Mouse (Mus musculus) embryonic facial prominence, embryonic 14.5 days (tissue): ENCODE data around the gene Mlec. TPM values are rescaled to one million over a fixed set of nuclear protein-coding genes. Genes with fewer than 3 reads are reported as not detected.

Experiments
- ATAC-seq: fragments of 200-750 bp; cut with Nextera tagmentation; 2 replicates; pipeline ENCODE4 v1.8.0; 2017; ENCODE audit warnings: low read depth, moderate number of reproducible peaks, moderate TSS enrichment
- DNase-seq: peaks from one replicate; pipeline ENCODE4 v3.0.0-alpha.2; 2015; ENCODE audit warnings: low spot score
- H3K27ac ChIP-seq: fragments of 300-500 bp; sonication (generic); replicated peaks from 2 replicates; pipeline ENCODE4 v1.5.1; 2014; ENCODE audit warnings: low read depth, mild to moderate bottlenecking, low read length, moderate library complexity
- H3K27me3 ChIP-seq: fragments of 300-500 bp; sonication (generic); replicated peaks from 2 replicates; pipeline ENCODE4 v1.6.1; 2014; ENCODE audit warnings: low read length; ENCODE audit not compliant: control insufficient read depth, insufficient read depth
- H3K36me3 ChIP-seq: fragments of 300-500 bp; sonication (generic); 2 replicates; pipeline ENCODE4 v1.6.1; 2014; ENCODE audit warnings: low read length, mixed read lengths; ENCODE audit not compliant: control insufficient read depth, insufficient read depth
- H3K4me1 ChIP-seq: fragments of 300-500 bp; sonication (generic); 2 replicates; pipeline ENCODE4 v1.6.1; 2014; ENCODE audit warnings: antibody characterized with exemption, low read length; ENCODE audit not compliant: control insufficient read depth, insufficient read depth
- H3K4me2 ChIP-seq: fragments of 300-500 bp; sonication (generic); 2 replicates; pipeline ENCODE4 v1.6.1; 2014; ENCODE audit warnings: low read depth, mild to moderate bottlenecking, low read length, moderate library complexity, mixed read lengths
- H3K4me3 ChIP-seq: fragments of 300-500 bp; sonication (generic); 2 replicates; pipeline ENCODE4 v1.5.1; 2014; ENCODE audit warnings: low read depth, mild to moderate bottlenecking, low read length
- H3K9ac ChIP-seq: fragments of 300-500 bp; sonication (generic); 2 replicates; pipeline ENCODE4 v1.6.1; 2014; ENCODE audit warnings: low read depth, mild to moderate bottlenecking, low read length, moderate library complexity, mixed read lengths
- H3K9me3 ChIP-seq: fragments of 300-500 bp; sonication (generic); 2 replicates; pipeline ENCODE4 v1.6.1; 2016; ENCODE audit warnings: low read length; ENCODE audit not compliant: control insufficient read depth
- WGBS: fragments of 180-500 bp; shearing (Covaris S2); extraction: QIAGEN DNeasy Blood & Tissue Kit; methylation state at CpG from one replicate; pipeline ENCODE4 v1.1.7; 2014; 5-methylcytosine and 5-hydroxymethylcytosine counted together
- polyA plus RNA-seq: library from polyadenylated mRNA; unstranded; fragments of >200 nt; fragmentation: Nextera tagmentation; extraction: Ambion mirVana; gene quantifications from 2 replicates; pipeline ENCODE4 v1.2.1, GENCODE M21; 2014

Mlec gene
- polyA plus RNA-seq, 1 experiment from 2014 or later, result 69.8 TPM

DNA sequence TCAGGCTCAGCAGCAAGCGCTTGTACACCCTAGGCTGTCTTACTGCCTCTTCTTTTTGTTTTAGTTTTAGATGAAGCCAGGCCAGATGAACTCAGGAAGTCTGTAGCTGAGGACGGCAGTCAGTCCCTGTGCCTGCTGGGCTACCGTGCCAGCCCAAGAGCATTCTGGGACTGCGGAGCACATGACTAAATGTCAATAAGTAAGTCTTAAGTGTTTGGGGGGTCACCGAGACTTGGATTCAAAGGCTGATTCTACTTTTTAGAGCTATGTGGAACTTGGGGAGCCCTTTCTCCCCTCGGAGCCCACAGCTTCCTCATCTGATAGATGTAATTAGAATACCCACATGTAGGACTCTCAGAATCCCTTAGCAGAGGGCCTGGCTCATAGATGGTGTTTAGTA lies 2.7 kb upstream of the Mlec start:
- peaks cover 9% of the 10 kb centered on the region for H3K4me1 ChIP-seq
- no peak for DNase-seq
- no peak overlapping the region for H3K9ac ChIP-seq
- 56% methylated on average over 6 of the region's 6 CpGs for WGBS
- ATAC-seq, result no peak
- H3K27ac ChIP-seq, result no peak overlapping the region
- no peak overlapping the region for H3K4me3 ChIP-seq
- H3K27me3 ChIP-seq, result no peaks in the 10 kb centered on the region
- no peaks in the 10 kb centered on the region for H3K9me3 ChIP-seq
- no peaks in the 10 kb centered on the region for H3K36me3 ChIP-seq
- H3K4me2 ChIP-seq, result no peak overlapping the region

DNA sequence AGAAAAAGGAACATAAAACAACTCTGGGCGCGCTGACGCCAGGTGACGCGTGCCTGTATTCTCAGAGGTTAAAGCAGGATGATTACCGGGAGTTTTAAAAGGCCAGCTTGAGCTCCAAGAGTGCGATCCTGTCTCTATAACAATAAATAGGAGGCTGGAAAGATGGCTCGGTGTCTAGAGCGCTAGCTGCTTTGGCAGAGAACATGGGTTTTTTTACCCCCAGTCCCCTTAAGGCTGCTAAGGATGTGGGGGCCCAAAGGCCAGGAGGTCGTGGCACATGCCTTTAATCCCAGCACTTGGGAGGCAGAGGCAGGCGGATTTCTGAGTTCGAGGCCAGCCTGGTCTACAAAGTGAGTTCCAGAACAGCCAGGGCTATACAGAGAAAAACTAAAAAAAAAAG lies 1.2 kb upstream of the Mlec start:
- H3K27ac ChIP-seq, result peak overlapping the region; percentile 97
- H3K9me3 ChIP-seq, result no peaks in the 10 kb centered on the region
- 33% methylated on average over 12 of the region's 12 CpGs for WGBS
- H3K4me2 ChIP-seq, result peak overlapping the region; percentile 69
- DNase-seq (no peak), ATAC-seq (no peak)
- H3K4me1 ChIP-seq, result peaks cover 23% of the 10 kb centered on the region
- no peaks in the 10 kb centered on the region for H3K36me3 ChIP-seq
- H3K9ac ChIP-seq, result peak overlapping the region; percentile 74
- H3K27me3 ChIP-seq, result no peaks in the 10 kb centered on the region
- H3K4me3 ChIP-seq, result peak overlapping the region; percentile 95

DNA sequence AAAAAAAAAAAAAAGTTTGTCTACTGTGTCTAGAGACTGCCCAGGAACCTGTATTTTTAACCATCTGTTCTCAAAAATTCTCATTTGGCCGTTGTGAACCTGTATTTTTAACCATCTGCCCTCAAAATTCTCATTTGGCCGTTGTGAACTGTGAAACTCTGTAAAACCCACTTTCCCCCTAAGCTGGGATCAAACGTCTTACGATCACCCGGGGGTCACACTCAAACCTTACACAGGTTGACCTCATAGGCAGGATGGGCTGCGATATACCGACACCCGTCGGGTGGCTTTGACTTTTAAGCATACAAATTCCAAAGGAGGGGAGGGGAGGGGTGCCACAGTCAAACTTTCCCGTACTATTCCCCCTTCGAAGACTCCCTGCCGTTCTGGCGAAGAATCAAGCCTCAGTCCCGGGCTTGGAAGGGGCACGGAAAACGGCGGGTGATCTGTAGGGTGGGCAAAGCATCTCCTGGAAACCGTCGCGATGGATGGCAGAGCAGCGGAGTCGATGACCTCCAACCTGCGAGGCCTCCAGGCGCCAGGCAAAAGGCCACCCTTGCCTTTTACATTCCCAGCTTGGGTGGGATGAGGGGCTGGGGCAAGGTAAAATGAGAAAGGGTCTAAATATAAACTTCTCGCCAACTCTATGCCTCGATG lies 918 bp downstream of the Mlec start:
- peaks cover 39% of the 10 kb centered on the region for H3K4me1 ChIP-seq
- no peak for ATAC-seq

DNA sequence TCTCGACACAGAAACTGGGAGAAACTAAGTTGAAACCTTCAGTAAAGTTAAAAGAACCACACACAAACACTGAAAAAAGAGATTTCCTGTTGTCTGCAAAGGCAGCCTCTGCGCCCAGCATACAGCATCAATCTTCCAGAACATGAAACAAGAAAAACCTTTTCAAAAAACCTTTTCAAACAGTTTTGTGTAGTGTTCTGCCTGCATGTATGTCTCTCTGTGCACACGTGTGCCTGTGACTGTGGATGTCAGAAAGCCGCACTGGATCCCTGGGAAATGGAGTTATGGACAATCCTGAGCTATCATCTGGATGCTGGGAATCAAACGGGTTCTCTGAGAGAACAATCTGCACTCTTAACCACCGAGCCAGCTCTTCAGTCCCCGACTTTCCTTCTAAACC lies 1.6 kb downstream of the Mlec start:
- Histone ChIP-seq H3K9ac (peak overlapping the region; percentile 96), H3K4me1 (peaks cover 39% of the 10 kb centered on the region), H3K4me3 (peak overlapping the region; percentile 95), H3K36me3 (0 out of 2 replicates have a peak, but pooled peaks cover 3% of the 10 kb centered on the region), H3K4me2 (peak overlapping the region; percentile 85), H3K27ac (peak overlapping the region; percentile 44; the same call in 1 of the 2 replicates), H3K9me3 (no peaks in the 10 kb centered on the region), H3K27me3 (no peaks in the 10 kb centered on the region)
- 45% methylated on average over 7 of the region's 7 CpGs for WGBS
- DNase-seq (no peak), ATAC-seq (no peak)

More for the DNA sequence above, 918 bp downstream of the Mlec start:
- Histone ChIP-seq H3K36me3 (no peaks in the 10 kb centered on the region), H3K9me3 (no peaks in the 10 kb centered on the region), H3K9ac (peak overlapping the region; percentile 96), H3K4me2 (peak overlapping the region; percentile 85), H3K4me3 (peak overlapping the region; percentile 95), H3K27me3 (no peaks in the 10 kb centered on the region), H3K27ac (peak overlapping the region; percentile 97)
- no peak for DNase-seq
- under 1% methylated on average over 26 of the region's 26 CpGs for WGBS

DNA sequence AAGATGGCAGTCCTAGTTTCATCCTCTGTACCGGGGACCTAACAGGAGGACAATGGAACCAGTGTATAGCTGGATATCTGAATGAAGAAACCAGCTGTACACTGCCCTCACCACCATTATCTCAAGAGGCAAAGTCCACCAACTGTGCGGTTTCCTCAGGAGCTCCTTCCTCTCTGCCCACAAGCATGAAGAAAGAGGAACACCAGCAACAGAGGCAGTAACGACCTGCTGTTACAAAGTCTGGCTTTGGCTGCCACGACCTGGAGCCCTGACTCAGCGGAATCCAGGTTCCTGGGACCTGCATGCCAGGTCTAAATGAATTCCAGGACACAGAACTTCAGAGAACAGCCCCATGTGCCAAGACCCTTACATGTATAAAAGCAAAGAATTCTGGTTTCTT lies 2.1 kb downstream of the Mlec start:
- H3K27me3 ChIP-seq, result no peaks in the 10 kb centered on the region
- DNase-seq, result no peak
- no peaks in the 10 kb centered on the region for H3K9me3 ChIP-seq
- H3K9ac ChIP-seq, result peak overlapping the region; percentile 96
- peak overlapping the region; percentile 95 for H3K4me3 ChIP-seq
- WGBS, result 24% methylated on average over 5 of the region's 5 CpGs
- H3K4me1 ChIP-seq, result peaks cover 39% of the 10 kb centered on the region
- H3K36me3 ChIP-seq, result peaks cover 8% of the 10 kb centered on the region
- no peak for ATAC-seq
- H3K27ac ChIP-seq, result peak overlapping the region; percentile 44
- H3K4me2 ChIP-seq, result peak overlapping the region; percentile 85

DNA sequence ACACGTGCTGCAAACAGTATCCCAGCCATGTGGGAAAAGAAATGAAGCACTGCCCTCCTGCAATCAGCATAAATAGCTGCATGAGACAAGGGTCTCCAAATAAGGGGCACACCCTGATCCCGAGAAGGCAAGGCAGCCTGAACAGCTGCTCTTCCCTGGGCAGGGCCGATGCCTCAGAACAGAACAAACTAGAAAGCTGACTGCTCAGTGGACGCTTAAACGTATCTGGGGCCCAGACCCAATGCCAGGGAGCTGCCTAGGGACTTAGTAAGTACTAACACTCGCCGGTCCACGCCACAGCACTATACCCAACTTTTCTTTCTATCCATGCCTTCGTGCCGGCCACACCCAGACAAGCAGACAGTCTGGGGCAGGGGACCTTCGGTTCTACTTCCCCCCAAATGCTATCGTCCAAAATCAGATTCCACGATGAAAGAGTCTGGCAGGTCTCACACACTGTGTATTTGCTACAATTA lies 2.8 kb downstream of the Mlec start:
- H3K27ac ChIP-seq, result peak overlapping the region; percentile 44
- peak overlapping the region; percentile 85 for H3K4me2 ChIP-seq
- no peaks in the 10 kb centered on the region for H3K27me3 ChIP-seq
- 56% methylated on average over 12 of the region's 13 CpGs for WGBS
- peak; percentile 39 for DNase-seq
- no peaks in the 10 kb centered on the region for H3K9me3 ChIP-seq
- H3K4me1 ChIP-seq, result peaks cover 39% of the 10 kb centered on the region
- H3K36me3 ChIP-seq, result peaks cover 15% of the 10 kb centered on the region
- peak overlapping the region; percentile 96 for H3K9ac ChIP-seq
- peak overlapping the region; percentile 95 for H3K4me3 ChIP-seq
- ATAC-seq, result no peak

DNA sequence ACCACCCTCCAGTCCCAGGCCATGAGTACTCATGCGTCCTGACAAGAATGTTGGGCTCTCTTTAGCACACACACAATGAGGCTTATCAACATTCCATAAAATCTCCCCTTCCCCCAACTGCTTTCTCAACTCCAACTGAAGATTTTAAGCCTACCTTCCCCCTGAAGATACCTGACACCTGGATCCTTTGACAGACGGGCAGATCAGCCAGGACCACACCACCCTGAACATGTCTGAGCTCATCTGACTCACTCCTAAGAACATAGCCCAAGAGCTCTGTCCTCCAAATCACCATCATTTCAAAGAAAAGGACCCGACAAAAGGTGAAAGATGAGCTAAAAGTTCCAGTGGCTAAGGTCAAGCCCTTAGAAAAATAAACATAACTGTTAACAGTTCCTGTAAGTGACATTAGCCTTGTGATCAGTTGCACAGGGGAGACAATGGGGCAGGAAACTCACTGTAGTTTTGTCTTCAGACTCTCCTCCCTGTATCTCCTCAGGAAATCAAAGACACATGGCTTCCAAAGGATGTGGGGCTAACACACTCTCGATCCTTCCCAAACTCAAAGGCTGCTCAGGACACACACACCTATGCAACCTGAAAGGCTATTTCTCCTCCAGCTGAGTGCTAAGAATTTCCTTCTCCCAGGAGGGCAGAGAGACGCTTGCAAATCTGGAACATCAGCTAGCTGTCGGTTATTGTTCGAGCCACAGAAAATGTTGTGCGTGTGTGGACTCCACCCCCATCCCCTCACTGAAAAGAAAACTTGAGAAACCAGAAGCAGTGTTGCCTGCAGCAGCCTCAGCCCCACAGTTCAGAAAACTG lies 5.6 kb downstream of the Mlec start:
- ATAC-seq (peak; percentile 62; the same call in 1 of the 2 replicates), DNase-seq (peak; percentile 63)
- Histone ChIP-seq H3K4me3 (0 out of 2 replicates have a peak overlapping the region, but pooled peaks have one; percentile 5), H3K27ac (peak overlapping the region; percentile 73), H3K36me3 (peaks cover 43% of the 10 kb centered on the region), H3K4me2 (peak overlapping the region; percentile 34), H3K27me3 (no peaks in the 10 kb centered on the region), H3K9me3 (no peaks in the 10 kb centered on the region), H3K4me1 (peaks cover 39% of the 10 kb centered on the region), H3K9ac (peak overlapping the region; percentile 41; the same call in 1 of the 2 replicates)
- 23% methylated on average over 8 of the region's 8 CpGs for WGBS

DNA sequence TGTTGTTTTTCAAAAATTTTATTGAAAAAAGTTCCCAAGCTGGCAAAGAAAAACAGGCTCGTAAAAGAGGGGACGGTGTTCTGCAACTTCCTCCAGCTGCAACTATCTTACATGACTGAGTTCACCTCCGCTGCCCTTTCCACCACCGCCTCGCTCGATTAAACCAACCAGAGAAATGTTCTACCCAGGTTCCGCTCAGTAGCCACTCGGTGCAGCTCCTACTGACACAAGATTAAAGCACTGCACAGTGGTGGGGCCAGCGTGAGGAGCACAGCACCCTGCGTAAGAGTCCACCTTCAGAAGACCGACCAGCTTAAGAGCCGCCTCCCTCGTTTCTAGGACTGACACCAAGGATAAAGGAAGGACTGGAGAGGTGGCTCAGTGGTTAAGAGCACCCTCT lies 6.5 kb downstream of the Mlec start:
- Histone ChIP-seq H3K4me2 (no peak overlapping the region), H3K27me3 (no peaks in the 10 kb centered on the region), H3K9ac (no peak overlapping the region), H3K36me3 (peaks cover 52% of the 10 kb centered on the region), H3K4me1 (peaks cover 38% of the 10 kb centered on the region), H3K9me3 (no peaks in the 10 kb centered on the region), H3K27ac (peak overlapping the region; percentile 22; the same call in 1 of the 2 replicates), H3K4me3 (no peak overlapping the region)
- 80% methylated on average over 13 of the region's 13 CpGs for WGBS
- DNase-seq, result no peak
- ATAC-seq, result no peak
